Mouse (Mus musculus): ENCODE results near the gene Gm49333. TPM values are rescaled to one million over a fixed set of nuclear protein-coding genes. Genes with fewer than 3 reads are reported as not detected.

Gm49333 gene
- not detected for total RNA-seq (2021)
- long read RNA-seq, experiment 1, partial matches to known transcripts: 2 of 5 reads
- long read RNA-seq, experiment 1, other reads (novel, unspliced or antisense): 3 of 5 reads
- long read RNA-seq, experiment 2, partial matches to known transcripts: 0 of 2 reads
- long read RNA-seq, experiment 2, other reads (novel, unspliced or antisense): 2 of 2 reads

- peak; percentile 74 to 80 for DNase-seq (ENCODE audit: low spot score in 2 of 2)
Observed at GRCm38 (mm10) chr16:20611357-20612227, at the start of gene Gm49333, which contains the start of the genes Eef1akmt4 and Alg3. Gene Gm49333 (plus strand): TSS chr16:20611610. Gene Eef1akmt4 (plus strand): TSS chr16:20611593. Gene Alg3 (minus strand): TSS chr16:20611735.

- no peak for DNase-seq (ENCODE audit: low spot score in 2 of 2)
Observed at GRCm38 (mm10) chr16:20565075-20565474, 46.3 kb upstream of the Gm49333 start.

GRCm38 (mm10) chr16:20589366-20589938 lies 22.0 kb upstream of the Gm49333 start, which contains the start of gene Vwa5b2:
Gene Vwa5b2 (plus strand): TSS chr16:20589471.
- no peak for DNase-seq (ENCODE audit: low spot score in 2 of 2)

- DNase-seq (ENCODE audit: low spot score in 2 of 2): peak in 1 of 2 experiments; percentile 24
Observed at GRCm38 (mm10) chr16:20589939-20590679, 21.3 kb upstream of the Gm49333 start.

- DNase-seq (ENCODE audit: low spot score in 2 of 2): no peak
Observed at GRCm38 (mm10) chr16:20590680-20591038, 20.8 kb upstream of the Gm49333 start.

- DNase-seq (ENCODE audit: low spot score in 2 of 2): no peak
Observed at GRCm38 (mm10) chr16:20591076-20591705, 20.2 kb upstream of the Gm49333 start.

GRCm38 (mm10) chr16:20595060-20595673 lies 16.2 kb upstream of the Gm49333 start:
- DNase-seq (ENCODE audit: low spot score in 2 of 2): no peak

- no peak for DNase-seq (ENCODE audit: low spot score in 2 of 2)
Observed at GRCm38 (mm10) chr16:20595737-20596136, 15.7 kb upstream of the Gm49333 start.

- no peak for DNase-seq (ENCODE audit: low spot score in 2 of 2)
Observed at GRCm38 (mm10) chr16:20596687-20597441, 14.5 kb upstream of the Gm49333 start.

GRCm38 (mm10) chr16:20600511-20600910 lies 10.9 kb upstream of the Gm49333 start:
- DNase-seq (ENCODE audit: low spot score in 2 of 2): no peak

- DNase-seq (ENCODE audit: low spot score in 2 of 2): no peak
Observed at GRCm38 (mm10) chr16:20604705-20605104, 6.7 kb upstream of the Gm49333 start.

GRCm38 (mm10) chr16:20610501-20611356 lies 681 bp upstream of the Gm49333 start:
- DNase-seq (ENCODE audit: low spot score in 2 of 2): peak; percentile 72 to 74

- DNase-seq (ENCODE audit: low spot score in 2 of 2): peak; percentile 19 to 38
Observed at GRCm38 (mm10) chr16:20619541-20620398, 8.4 kb downstream of the Gm49333 start.

- no peak for DNase-seq (ENCODE audit: low spot score in 2 of 2)
Observed at GRCm38 (mm10) chr16:20620399-20620735, 9.0 kb downstream of the Gm49333 start.

- peak in 1 of 2 experiments; percentile 56 for DNase-seq (ENCODE audit: low spot score in 2 of 2)
Observed at GRCm38 (mm10) chr16:20620751-20621190, 9.4 kb downstream of the Gm49333 start.

GRCm38 (mm10) chr16:20621191-20621990 lies 10.0 kb downstream of the Gm49333 start, which contains the start of gene Camk2n2:
Gene Camk2n2 (minus strand): TSS chr16:20621287.
- peak; percentile 80 to 81 for DNase-seq (ENCODE audit: low spot score in 2 of 2)
